Mouse (Mus musculus): ENCODE measurements around the gene Pspn.

Pspn gene

DNA sequence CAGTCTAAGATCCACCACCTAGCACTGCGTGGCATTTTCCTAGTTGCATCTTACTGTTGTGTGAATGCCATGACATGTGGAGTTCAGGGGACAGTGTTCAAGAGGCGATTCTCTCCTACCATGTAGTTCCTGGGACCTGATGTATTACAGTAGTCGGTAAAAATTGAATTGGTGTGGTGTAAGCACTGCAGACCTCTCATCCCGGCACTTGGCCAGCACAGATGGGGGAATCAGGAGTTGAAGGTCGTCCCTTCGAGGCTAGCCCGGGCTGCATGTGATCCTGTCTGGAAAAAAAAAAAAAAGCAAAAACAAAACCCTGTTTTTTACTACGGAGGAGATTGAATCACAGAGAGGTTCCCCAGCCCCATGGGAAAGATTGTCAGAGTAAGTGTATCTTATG, 4.8 kb downstream of the Pspn start:
- no peak for DNase-seq

DNA sequence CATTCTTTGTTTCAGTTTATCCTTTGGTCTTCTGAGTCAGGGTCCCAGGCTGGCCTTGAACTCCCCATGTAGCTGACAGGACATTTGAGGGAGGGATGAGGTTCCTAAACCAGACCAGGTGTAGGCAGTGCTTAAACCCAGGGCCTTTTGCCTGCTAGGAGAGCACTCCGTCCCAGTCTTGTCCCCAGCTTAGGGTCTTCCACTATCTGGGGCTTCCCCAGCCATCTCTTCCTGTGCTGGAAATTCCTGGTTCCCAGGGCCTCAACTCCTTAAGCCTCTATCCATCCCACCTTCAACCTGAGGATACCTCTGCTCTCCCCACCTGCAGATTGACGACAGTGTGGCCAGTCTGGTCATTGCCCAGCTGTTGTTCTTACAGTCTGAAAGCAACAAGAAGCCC, 8.9 kb downstream of the Pspn start:
- DNase-seq, result peak in 1 of 2 experiments; percentile 26

DNA sequence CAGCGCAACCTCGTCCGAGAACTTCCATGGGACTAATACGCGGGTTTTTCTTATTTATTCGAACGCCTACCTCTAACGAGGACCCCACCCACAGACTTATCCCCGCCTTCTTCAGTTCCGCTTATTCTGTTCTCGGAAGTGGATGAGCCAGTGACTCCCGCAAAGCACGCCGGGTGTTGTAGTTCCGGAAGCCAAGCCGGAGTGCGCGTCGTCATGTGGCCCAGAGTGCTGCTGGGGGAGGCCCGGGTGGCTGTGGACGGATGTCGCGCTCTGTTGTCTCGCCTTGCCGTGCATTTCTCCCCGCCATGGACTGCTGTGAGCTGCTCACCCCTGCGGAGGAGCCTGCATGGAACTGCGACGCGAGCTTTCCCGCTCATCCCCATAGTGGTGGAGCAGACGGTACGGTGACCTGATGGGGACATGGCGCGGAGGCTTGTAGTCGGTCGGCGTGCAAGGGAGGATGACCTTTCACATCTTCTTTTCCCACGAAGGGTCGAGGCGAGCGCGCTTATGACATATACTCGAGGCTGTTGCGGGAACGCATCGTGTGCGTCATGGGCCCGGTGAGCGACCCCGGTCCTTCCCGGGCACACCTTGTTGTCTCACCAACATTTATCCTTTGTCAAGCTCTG, 9.6 kb downstream of the Pspn start, which contains the start of gene Clpp:
Gene Clpp, plus strand, starts transcription at position 191 of the 632 bp plus-strand sequence.
- DNase-seq, result peak; percentile 97 to 98

DNA sequence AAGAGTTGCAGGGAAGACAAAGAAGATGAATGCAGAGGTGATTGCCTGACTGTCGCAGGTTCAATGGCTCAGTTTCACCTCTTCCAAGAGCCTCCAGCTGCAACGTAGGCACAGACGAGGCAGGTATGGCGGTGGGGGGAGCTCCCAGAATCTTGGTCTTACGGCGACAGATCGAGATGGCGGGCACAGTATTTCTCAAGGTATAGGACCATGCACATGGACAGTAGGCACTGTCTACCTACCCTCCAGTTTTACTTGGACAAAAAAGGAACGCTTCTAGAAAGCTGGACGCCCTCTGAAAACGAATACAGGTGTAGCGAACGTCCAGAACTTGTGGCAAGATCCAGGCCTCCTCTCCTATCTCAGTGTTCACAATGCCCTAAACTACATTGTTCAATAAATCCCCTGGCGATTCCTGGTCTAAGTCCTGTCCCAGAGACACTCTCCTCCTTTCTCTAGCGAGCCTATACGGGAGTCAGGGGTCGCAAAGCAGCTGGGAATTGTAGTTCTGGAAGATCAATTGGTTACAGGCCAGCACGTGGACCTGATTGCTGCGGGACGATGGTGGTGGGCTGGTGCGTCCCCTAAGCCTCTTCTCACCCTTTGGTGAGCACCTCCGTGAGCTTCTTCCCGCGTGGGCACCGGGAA, 10.2 kb downstream of the Pspn start:
- peak; percentile 81 to 89 for DNase-seq

DNA sequence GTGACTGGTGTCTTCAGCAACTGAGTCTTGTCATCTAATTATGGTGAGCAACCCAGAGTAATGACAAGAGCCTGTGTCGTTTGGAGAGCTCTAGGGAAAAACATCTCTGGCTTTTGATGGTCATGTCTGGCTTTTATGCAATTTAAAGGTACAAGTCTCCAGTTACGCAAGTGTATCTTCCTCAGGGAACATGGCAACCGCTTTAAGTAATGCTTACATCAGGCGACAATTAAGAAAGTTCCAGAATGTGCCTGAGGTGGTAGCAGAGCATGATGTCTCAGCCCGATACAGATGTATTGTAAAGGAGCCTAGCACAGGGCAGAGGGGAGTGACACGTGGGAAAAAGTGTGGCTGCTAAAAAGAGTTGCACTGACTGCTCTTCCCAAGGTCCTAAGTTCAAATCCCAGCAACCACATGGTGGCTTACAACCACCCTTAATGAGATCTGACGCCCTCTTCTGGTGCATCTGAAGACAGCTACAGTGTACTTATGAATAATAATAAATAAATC, 10.8 kb downstream of the Pspn start:
- DNase-seq, result peak in 1 of 2 experiments; percentile 25

DNA sequence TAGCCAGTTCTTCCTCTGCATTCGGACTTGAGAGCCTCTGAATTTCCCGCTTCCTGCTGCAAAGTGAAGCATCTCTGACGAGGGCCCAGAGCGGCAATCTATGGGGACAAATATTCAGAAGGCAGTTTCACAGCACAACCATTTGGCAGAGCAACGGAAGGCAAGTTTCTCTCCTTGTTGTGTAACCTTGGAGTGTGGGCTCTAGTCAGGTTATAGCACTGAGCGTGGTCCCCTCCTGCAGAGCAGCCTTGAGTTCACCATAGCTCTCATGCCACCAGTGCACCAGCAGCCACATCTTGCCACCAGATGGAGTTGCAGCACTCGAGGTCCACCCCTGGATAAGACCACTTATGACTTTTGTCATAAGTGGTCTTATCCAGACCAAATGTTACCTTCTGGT, 11.4 kb downstream of the Pspn start:
- DNase-seq, result peak in 1 of 2 experiments; percentile 13

DNA sequence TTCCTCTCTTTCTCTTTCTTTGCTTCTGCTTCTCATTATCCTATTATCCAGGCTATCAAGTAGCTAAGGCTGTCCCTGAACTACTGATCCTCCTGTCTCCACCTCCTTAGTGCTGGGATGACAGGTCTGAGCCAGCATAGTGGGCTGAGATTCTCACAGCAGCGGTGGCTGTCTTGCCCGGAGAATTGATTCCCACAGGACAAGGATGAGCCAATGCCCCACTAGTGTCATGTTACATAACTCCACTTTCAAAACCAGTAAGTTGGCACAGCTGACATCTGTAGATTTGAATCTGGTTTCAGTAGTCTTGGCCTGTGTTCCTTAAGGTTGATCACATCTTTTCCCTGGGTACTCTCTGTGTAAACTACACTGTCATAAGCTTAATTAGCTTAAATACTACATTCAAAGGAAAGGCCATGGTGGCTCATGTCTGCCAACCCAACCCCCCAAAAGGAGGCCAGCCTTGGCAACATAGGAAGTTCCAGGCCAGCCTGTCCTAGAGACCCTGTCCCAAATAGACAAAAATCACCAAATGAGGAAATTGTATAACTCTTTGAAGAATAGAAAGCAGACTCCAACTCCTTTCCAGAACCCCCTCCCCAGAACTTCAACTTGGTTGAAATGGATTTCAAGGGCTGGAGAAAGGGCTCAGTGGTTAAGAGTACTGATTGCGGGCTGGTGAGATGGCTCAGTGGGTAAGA, 13.6 kb downstream of the Pspn start:
- DNase-seq, result peak in 1 of 2 experiments; percentile 8

DNA sequence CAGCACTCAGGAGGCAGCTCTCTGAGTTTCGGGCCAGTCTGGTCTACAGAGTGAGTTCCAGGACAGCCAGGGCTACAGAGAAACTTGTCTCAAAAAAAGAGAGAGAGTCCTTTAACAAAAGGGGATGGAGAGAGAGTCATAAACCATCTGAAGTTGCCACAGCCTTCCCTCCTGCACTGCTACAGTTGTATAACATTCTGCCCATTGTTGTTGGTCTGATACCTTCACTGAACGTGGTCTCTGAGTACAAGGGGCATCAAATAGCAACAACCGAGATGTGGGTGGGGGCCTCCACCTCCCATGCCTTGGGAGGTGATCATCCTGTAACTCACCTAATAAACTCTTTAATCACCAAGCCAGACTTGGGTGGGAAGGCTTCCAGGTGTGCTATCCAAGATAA, 14.2 kb downstream of the Pspn start:
- peak in 1 of 2 experiments; percentile 12 for DNase-seq

DNA sequence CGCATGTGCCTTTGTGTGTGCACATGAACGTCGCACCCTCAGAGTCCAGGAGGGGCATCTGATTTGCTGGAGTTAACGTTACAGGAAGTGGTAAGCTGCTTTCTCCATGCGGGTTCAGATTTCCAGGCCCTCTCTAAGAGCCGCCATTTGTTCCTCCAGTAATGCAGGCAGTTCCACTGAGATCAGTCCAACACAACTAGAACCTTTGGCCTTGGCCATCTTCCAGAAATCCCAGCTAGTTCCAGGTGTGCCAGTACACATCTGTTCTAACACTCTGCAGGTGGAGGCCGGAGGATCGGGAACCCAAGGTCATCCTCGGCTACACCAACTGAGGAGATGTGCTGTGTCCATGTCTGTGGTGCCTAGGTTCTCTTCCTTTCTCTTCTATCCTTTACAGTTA, 14.9 kb downstream of the Pspn start:
- DNase-seq, result no peak

DNA sequence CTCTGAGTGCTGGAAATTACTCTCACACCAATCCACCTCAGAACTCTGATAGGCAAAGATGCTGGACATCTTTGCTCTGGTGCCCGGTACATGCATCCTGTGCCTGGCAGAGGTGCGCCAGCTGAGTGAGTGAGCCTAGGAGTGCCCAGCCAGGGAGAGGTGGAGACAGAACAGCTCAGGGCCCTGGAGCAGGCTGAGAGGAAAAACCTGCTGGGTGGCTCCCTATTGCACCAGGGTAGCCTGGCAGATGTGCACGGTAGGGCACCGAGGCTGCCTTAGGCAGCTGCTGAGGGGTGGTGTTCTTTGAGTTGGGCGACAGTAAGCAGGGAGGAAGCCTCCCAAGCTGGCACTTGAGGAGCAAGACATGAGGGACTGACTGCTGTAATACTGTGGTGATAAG, 17.8 kb downstream of the Pspn start, which contains the start of gene Acer1:
Gene Acer1, minus strand, starts transcription at position 114 of the 400 bp plus-strand sequence.
- DNase-seq, result peak in 1 of 2 experiments; percentile 34

DNA sequence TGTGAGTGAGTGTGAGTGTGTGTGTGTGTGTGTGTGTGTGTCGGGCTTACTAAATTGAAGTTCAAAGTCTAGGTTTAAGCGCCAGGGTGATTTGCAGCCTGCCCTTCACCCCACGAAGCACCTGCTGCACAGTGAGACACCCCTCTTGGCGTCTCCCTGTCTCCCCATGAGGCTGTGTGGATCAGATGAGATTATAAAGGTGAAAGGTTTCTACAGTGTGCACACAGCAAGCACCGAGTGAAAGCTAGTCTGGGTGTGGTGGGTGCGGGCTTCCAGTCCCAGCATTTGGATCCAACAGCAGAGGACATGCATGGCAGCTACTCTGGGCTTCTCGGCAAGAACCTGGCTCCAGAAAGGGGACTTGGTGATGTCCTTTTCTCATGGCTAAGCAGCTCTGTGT, 18.8 kb downstream of the Pspn start:
- DNase-seq, result peak in 1 of 2 experiments; percentile 22

DNA sequence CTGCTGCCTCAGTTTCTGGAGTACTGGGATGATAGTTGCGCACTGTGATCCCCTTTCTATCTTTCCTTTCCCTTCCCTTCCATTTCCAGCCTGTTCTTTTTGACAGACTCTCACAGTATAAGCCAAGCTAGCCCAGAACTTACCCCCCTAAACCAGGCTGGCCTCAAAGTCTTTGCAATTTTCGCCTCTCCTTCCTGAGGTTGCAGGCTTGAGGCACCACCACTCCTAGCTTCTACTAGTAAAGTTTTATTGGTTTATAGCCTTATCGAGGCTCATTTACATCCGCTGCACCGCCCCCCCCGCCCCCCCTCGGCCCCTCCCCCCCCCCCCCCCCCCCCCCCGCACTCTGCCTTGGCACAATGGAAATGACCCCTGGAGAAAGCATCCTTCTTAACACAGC, 20.3 kb downstream of the Pspn start:
- DNase-seq, result peak in 1 of 2 experiments; percentile 13

DNA sequence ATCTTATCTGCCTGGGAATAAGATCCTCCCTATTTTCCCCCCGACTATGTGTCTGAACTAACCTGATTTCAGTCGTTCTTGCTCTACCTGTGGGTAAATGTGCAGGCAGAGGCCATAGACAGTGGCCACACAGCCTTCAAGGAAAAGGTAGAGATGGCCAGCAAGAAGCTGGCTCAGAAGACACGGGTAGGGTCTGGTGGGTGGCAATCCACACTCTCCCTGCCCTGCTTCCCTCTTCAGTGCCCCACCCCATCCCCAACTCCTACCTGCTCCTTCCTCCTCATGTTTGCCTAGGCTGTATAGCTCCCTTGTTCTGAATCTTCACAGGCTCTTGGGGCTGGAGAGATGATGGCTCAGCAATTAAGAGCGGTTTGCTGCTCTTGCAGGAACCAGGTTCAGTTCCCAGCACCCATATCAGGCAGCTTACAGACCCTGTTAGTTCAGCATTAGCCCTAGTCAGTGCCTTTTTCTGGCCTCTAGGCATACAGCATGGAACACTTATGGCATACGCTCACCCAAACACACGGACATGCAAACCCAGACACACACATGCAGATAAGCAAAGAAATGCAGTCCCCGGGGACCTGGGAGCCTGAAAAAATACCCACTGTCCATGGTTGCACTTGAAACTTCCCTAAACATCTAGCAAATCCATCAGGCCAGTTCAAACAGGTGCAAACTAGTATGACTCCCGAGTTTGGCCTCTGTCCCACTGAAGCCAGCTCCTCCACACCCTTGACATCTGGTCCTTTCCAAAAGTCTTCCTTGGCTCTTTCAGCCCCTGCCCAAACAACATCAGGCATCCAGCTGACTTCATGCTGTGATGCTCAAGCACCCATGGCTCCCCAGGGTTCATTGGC, 23.1 kb downstream of the Pspn start:
- peak in 1 of 2 experiments; percentile 10 for DNase-seq

DNA sequence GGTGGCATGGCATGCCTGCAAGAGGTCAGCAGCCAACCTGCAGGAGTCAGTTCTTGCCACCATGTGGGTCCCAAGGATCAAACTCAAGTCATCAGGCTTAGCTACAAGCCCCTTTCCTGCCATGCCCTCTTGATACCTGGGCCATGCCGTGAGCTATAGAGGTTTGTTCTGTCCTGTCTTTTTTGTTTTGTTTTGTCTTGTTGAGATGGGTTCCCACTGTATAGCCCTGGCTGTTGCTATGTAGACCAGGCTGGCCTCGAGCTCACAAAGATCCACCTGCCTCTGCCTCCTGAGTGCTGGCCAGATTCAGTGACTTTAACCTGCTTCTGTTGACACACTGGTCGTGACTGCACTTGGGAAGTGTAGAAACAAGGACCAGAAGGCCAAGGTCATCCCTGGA, 24.4 kb downstream of the Pspn start:
- DNase-seq, result peak in 1 of 2 experiments; percentile 14

DNA sequence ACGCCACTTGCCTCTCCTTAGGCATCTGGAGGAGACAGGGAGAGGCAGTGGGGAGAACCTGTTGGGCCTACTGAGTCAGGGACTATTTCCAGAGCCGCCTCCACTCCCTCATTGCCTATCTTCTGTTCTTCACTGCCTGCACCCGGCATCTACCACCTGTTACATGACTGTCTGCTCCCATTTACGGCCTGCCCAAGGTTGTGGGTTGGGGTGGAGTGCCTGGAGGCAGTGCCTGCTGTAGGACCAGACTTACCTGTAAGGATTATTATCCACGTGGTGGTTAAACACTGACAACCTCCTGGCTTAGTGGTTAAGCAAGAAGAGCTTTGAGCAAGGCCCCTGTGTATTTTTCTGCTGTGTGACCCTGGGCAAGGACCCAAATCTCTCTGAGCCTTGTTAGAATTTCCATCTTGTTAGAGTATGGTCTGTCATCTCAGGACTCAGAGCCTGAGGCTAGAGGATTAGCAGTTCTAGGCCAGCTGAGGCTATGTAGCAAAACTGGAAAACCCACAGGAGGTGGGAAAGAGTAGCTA, 25.0 kb downstream of the Pspn start:
- no peak for DNase-seq

DNA sequence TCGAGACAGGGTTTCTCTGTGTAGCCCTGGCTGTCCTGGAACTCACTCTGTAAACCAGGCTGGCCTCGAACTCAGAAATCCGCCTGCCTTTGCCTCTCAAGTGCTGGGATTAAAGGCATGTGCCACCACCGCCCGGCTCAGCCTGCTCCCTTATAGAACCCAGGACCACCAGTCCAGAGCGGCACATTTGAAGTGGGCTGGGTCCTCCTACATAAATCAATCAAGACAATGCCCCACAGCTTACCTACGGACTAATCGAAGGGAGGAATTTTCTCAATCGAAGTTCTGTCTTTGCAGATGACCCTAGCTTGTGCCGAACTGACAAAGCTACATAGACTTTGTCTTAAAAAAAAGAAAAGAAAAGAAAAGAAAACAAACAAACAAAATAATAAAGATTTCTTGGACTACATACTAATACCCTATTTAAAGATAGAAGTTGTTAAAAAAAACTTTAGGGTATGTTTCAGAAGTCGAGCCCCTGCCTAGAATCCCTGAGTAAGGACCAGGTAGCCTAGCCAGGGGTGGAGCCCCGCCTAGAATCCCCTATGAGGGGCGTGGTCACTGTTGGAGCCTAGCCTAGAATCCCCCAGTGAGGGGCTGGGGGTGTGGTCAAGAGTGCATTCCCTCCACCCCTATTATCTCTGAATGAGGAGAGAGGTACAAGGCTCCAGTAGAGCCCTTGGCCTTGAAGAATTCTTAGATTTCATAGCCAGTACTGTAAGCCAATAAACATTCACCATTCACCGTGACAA, 25.7 kb downstream of the Pspn start:
- DNase-seq, result no peak

DNA sequence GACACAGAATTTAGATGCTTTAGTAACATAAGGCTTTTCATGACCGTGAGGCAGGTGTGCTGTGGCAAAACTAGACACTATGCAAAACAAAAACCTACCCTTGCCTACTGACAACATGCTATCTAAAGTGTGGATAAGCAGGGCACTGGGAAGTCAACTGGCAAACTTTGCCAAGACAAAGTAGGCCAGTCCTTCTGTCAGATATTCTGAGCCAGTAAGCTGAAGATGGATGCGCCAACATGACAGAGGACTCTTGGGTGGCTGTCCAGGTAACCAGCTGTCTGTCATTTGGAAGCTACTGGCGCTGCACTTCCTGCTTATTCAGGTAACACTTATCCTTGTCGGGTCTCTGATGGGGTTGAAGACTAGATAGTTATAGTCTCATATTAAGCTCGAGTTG, 29.7 kb downstream of the Pspn start:
- no peak for DNase-seq

DNA sequence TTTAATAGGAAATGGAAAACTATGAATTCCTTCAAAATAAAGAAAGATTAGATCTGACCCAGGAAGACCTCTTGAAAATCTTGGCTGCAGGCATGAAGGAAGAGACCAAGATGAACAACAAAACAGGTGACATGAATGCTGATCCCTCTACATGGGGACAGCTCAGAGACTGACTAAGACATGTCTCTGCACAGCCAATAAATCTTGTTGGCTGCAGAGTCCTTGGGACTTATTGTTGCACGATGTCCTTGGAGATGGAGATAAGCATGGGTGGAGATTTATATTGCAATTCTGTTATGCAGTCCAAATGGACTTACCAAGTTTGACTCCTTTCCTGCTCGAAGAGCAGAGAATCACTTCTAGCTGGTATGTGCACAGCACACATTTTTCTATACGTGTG, 30.5 kb downstream of the Pspn start:
- DNase-seq, result no peak

DNA sequence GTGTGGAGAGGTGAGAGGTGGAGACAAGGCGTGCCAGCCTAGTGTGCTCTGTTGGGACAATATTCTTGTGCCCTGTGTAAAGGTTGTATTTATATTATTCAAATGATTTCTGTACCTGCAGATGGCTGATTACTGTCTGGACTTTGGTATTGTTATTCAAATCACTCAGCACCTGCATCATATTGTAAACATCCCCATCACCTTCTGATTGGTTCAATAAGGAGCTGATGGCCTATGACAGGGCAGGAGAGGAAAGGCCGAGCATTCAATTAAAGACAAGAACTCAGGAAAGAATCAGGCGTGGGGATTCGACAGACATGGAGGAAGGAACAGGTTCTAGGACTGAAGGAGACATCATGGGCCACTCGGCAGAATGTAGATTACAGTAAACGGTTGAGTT, 36.2 kb downstream of the Pspn start:
- DNase-seq, result no peak

DNA sequence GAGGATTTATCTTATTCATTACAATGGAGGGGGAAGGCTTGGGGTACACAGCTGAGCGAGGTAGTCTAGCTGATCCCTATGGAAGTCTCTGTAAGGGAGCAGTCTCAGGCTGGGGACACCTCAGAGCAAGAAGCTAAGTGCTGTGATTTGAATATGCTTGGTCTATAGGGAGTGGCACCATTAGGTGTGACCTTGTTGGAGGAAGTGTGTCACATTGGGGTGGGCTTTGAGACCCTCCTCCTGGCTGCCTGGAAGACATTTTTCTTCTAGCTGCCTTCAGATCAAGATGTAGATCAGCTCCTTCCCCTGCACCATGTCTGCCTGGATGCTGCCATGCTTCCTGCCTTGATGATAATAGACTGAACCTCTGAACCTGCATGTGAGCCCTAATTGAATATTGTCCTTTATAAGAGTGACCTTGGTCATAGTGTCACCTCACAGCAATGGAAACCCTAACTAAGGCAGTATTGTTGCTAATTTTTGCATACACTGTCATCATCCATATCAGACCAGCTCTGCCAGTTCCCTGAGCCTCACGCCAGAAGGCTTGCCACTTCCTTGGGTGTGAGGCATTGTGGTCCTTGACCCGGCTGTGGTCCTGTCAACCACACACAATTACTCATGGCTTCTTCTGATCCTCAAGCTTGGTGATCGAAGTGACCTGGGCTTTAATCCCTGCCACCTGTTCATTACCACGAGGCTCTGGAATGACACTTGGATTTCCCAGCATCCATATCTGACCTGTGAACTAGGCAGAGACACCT, 37.0 kb downstream of the Pspn start:
- no peak for DNase-seq

DNA sequence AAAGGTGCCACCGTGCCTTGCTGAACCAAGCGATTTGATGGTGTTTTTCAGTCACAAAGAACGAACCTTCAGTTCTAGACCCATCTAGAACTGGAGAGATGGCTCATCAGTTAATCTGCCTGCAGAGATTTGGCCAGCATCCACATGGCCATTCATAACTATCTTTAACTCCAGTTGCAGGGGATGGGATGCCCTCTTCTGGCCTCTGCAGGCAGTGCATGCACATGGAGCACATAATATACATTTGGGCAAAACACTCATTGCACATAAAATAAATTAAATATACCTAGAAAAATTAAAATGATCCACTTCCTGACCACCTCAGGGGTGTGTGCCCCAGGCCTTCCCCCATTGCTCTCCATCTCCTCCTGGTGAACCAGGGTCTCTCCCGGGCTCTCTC, 37.9 kb downstream of the Pspn start:
- DNase-seq, result no peak

Measured in kidney, postnatal 25 days (tissue).